Mouse (Mus musculus): ENCODE data around the gene Mdp1. TPM values are rescaled to one million over a fixed set of nuclear protein-coding genes. Genes with fewer than 3 reads are reported as not detected.

Gene Mdp1
- 10 to 100 TPM; 47.1 to 51.1 (median 49.6) TPM for total RNA-seq (2022)

GRCm38 (mm10) chr14:55659960-55660573, at the start of gene Mdp1:
TSS of gene Mdp1 (minus strand) at chr14:55660508.
- DNase-seq (ENCODE audit: low spot score in 2 of 2), result peak; percentile 73 to 80

DNA sequence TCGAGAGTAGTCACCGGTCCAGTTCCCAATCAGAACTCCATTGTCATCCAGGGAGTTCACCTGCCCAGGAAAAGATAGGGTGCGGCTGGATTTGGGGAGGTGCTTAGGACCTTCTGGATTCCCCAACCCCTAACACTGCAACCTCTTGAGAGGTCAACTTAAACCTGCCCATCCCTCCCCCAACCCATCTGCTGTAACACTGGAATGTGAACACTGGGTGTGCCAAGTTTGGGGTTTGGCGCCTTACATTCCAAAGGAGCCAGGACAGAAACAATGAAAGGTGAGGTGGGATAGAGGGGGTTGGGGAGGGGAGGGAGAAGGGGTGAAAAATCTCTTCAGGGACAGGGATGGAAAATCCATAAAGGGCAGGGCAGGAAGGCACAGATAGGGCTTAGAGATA, 49.2 kb upstream of the Mdp1 start:
- no peak for DNase-seq (ENCODE audit: low spot score in 2 of 2)

- no peak for DNase-seq (ENCODE audit: low spot score in 2 of 2)
Measured at GRCm38 (mm10) chr14:55707397-55707796, 47.1 kb upstream of the Mdp1 start.

DNA sequence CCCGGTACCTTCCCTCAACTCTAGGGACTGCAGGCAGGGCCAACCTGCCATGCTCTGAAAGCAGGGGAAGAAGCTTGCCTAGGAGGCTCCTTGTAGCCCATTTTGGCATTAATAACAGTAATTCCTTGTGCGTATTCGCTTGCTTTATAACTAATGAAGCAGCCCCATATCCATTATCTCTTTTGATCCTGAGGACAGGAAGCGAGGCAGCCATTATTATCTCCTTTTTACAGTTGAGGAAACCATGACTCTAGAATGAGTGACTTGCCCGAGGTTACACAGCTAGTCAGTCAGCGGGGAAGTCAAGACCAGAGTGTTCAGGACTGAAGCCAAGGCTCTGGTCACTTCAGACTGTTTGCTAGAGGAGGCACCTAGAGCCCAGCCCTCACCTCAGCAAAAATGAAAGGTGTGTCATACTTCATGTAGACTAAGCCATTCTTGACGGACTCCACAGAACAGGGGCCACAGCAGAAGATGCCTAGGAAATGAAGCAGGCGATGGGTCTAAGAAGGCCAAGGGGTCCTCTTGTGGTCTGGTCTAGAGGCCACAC, 45.8 kb upstream of the Mdp1 start:
- no peak for DNase-seq (ENCODE audit: low spot score in 2 of 2)

- no peak for DNase-seq (ENCODE audit: low spot score in 2 of 2)
Measured at GRCm38 (mm10) chr14:55702761-55703160, 42.5 kb upstream of the Mdp1 start.

DNA sequence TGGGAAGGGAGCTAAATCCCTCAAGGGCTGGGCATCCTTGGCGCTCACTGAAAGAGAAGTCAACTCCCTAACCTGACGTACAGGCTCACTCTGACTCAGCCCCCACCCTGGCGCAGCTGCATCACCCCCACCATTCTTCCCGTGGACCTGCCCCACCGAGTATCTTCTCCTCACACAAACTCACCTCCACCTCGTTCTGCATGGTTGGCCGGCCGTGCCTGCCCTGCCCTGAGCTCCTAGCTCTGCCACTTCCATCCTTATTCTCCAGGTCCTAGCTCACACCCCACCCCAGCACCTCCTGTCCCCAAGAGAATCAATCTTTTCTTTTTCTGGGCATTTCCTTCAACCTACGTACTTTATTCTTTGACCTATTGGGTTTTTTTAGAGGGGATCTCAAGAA, 40.8 kb upstream of the Mdp1 start:
- no peak for DNase-seq (ENCODE audit: low spot score in 2 of 2)

GRCm38 (mm10) chr14:55697226-55697625, 36.9 kb upstream of the Mdp1 start:
- no peak for DNase-seq (ENCODE audit: low spot score in 2 of 2)

DNA sequence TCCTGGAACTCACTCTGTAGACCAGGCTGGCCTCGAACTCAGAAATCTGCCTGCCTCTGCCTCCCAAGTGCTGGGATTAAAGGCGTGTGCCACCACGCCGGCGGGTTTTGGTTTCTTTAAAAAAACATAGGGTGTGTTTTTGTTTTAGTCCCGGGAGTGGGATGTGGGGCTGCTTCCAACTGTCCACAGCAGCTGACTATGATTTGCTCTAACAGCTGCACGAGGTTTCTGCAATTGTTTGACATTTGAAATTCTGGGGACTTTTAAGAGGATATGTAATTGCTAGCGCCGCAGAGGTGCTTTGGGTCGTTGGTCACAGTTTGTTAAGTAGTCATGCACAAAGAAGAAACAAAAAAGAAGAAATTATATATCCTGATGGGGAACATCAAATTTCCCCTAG, 29.1 kb upstream of the Mdp1 start:
- DNase-seq (ENCODE audit: low spot score in 2 of 2), result no peak

- DNase-seq (ENCODE audit: low spot score in 2 of 2), result no peak
Measured at GRCm38 (mm10) chr14:55682118-55682493, 21.8 kb upstream of the Mdp1 start.

- peak; percentile 95 to 96 for DNase-seq (ENCODE audit: low spot score in 2 of 2)
Measured at GRCm38 (mm10) chr14:55681160-55682117, 21.1 kb upstream of the Mdp1 start, which contains the start of gene Tinf2. TSS of gene Tinf2 (minus strand) at chr14:55681820.

GRCm38 (mm10) chr14:55677615-55678014, 17.3 kb upstream of the Mdp1 start:
- no peak for DNase-seq (ENCODE audit: low spot score in 2 of 2)

GRCm38 (mm10) chr14:55672741-55673060, 12.4 kb upstream of the Mdp1 start:
- DNase-seq (ENCODE audit: low spot score in 2 of 2), result no peak

DNA sequence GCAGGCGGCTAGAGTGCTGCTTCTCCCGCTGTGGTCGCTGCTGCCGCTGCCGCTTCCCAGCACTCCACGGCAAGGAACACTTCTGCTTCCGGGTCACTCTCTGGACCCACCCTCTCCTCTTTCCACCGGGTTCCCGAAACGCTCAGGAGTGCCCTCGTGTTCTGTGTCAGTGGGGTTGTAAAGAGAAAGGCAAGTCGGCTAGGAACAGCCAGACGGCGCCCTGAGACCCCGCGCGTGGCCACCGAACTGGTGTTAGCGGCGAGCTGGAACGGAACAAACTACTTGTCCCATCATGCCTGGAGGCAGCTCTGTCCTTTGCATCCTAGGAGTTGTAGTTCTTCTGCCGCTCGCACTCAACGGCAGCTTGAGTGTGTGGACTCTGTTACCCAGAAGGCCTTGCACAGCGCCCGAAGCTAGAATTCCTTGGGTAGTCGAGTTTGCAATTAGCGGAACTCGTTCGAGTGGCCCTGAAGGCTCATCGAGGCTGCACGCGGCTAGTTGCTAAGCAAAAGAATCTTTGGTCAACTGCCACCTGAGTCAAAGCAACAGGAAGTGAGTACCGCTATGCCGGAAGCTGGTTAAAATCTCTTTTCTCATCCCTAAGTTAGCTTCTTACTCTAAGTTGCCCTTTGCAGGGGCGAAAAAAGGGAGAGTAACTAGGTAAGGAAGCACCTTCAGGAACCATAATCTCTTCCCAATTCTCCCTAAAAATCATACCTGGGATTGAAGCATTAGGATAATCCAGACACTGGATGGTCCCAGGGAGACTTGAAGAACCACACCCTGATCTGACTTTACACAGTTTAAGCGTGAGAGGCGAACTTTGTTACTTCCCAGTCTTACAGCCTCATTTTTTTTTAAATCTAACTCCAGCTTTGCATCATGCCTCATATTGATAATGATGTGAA, 11.8 kb upstream of the Mdp1 start, which contains the start of the genes Gmpr2 and Nedd8:
Gene Gmpr2, plus strand, starts transcription at position 109 of the 908 bp plus-strand sequence.
Gene Nedd8, minus strand, starts transcription at position 292 of the 908 bp plus-strand sequence.
- DNase-seq (ENCODE audit: low spot score in 2 of 2), result peak; percentile 95

- no peak for DNase-seq (ENCODE audit: low spot score in 2 of 2)
Measured at GRCm38 (mm10) chr14:55671486-55671832, 11.2 kb upstream of the Mdp1 start.

DNA sequence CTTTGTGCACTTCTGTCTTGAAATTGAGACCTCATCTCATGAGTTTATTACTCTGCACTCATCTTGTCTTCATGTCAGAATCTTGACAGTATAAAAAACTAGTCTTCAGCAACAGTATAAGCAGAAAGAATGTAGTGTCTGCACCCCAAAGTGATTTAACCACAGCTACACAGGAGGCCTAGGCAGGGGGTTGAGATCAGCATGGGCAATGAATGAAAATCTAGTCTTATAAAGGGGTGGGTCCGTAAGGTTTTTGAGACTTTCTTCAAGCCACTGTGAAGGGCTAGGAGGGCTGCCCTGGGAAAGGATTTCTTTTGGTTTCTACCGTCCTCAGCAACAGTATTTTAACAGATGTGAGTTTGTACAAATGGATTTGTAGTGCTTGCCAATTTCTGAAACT, 328 bp upstream of the Mdp1 start:
- DNase-seq (ENCODE audit: low spot score in 2 of 2), result no peak

- no peak for DNase-seq (ENCODE audit: low spot score in 2 of 2)
Measured at GRCm38 (mm10) chr14:55658011-55658410, 2.3 kb downstream of the Mdp1 start.

DNA sequence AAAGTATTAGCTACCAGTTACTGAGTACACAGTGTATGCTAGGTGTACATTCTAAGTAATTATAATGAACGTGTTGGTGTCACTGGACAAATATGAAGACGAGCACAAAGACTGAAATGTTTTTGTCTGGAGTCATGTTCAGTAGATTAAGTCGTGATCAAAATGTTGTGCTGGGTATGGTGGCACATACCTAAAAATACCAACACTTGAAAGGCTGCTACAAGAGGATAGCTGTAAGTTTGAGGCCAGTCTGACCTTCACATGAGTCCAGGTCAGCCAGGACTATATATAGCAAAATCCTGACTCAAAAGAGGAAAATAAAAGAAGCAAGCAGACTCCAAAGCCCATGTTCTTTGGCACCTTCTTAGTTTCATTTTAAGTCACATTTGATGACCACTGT, 3.4 kb downstream of the Mdp1 start:
- DNase-seq (ENCODE audit: low spot score in 2 of 2), result no peak

GRCm38 (mm10) chr14:55651528-55651927, 8.8 kb downstream of the Mdp1 start:
- DNase-seq (ENCODE audit: low spot score in 2 of 2), result no peak

GRCm38 (mm10) chr14:55649884-55650283, 10.4 kb downstream of the Mdp1 start, which contains the start of gene Tssk4:
TSS of gene Tssk4 (plus strand) at chr14:55650184.
- DNase-seq (ENCODE audit: low spot score in 2 of 2), result no peak

- DNase-seq (ENCODE audit: low spot score in 2 of 2), result no peak
Measured at GRCm38 (mm10) chr14:55644261-55644888, 15.9 kb downstream of the Mdp1 start.
